Mouse (Mus musculus) CH12F3 (cell line): ENCODE measurements around the gene Krt6b.
"Not testable (repeated sequence)": the region's sequence is repeated elsewhere in the genome, so short reads cannot be mapped to it uniquely, and the experiment has no call there.

Experiments
- in situ Hi-C: fragments of 300-500 bp; cut with MboI; formaldehyde crosslinking; loops from 2 replicates; pipeline ENCODE4 v1.14.3; 2020; ENCODE audit warnings: low sequenced_read_pairs

Krt6b gene

DNA sequence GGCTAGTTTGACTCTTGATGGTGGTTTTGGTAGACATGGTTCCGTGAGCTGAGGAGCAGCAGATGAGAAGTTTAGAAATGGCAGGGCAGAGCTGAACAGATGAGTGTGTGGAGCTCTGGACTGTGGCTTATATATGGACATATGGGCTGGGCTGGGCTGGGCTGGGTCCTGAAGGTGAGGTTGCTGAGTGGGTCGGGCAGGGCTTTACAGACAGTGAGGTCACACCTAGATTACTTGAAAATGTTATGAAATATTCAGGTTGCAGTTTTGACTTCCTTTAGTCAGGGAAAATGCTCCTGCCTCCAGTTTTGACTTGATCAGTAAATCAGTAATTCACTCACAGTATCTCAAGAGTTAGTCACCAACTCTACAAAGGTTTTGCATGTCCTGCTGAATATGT lies at the start of gene Krt6b:
Krt6b (minus strand) TSS at position 101 of the 400 bp plus-strand sequence.
- in situ Hi-C loops = no loop called here

DNA sequence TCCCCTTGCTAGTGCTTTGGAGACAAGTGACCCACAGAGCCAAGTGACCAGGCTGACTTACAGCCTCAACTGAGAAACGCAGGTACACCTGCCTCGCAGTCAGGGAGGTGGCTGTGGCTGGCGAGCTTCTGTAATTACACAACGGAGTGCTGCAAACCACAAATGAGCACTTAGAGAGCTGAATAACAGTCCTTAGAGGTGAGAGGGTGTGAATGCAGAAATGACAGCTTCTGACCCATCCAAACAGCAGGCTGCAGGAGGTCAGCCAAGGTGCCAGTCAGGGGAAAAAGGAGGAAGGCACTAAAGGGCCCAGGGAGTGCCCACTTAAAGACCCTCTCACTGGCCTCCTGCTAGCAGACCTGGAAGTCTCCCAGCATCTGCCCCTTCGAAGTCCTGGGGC lies 44.6 kb upstream of the Krt6b start:
- in situ Hi-C loops = no loop called here

DNA sequence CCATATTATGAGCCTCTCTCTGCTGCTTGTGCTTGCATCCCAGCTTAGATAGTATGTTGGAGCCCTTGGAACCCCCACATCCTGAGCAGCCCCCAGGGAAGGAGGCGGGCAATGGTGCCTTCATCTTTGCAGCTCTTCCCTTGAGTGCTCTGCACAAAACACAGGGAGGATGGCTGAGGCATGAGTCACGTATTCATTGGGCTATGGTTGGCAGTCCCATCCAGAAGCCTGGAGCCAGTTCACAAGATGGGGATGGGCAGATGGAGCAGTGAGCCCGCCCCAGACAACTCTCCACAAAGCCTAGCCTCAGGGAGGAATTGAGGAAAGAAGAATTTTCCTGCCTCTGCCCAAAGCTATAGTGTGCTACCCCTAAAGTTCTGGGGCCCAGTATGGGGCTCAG lies 35.7 kb upstream of the Krt6b start:
- in situ Hi-C loops = no loop called here

DNA sequence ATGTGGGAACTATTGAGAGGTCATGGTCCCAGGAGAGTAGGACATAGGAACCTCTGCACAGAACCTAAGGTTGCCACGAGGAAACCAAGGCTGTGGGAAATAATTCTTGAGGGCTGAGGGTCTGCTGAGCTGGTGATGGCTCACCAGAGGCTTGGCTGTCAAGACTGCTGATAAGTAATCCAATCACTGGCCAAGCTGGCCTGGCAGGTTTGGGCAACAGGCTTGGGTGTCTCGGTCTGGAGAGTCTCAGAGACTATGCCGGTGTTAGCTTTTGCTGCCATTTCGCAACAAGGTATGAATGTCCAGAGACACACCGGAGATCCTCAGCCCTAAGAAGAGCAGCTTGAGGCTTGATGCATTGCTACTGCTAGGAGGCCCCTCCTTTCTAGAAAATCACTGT lies 34.3 kb upstream of the Krt6b start:
- in situ Hi-C loops = no loop called here

DNA sequence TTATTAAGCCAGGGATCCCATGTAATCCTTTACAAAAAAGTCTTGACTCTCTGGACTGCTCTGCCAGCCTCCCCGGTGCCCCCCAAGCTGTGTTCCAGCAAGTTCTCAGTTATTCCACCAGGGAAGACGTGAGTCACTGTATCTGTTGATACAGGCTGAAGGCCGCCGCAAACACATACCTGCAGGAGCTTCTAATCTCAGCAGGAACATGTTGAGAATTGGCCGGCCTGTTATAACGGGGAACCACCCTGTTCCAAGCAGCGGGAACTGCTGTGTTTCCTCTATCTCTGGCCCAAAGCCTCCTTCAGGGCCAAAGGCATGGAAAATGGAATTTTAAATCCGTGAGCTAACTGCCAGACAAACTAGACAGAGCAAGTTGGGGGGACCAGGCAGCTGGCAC lies 33.6 kb upstream of the Krt6b start:
- in situ Hi-C loops = no loop called here

DNA sequence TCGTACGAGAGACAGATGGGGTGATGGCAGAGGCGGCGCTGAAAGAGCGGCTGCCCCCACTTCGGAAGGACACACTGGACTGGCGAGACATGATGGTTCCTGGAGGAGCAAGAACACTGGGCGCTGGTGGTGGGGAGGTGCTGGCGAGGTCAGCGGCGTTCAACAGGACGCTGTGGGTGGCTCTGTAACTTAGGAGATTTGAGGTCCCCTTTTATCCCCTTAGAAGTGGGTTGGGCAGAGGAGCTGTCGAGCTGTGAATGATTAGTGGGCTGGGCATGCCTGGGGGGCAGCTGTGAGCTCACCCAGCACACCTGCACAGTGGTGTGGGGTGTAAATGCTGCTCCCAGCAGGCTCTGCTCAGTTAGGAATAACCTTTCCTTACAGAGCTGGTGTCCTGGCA lies 32.6 kb upstream of the Krt6b start, which contains the start of gene Krt5:
Krt5 (minus strand) TSS at position 179 of the 400 bp plus-strand sequence.
- in situ Hi-C loops = no loop called here

DNA sequence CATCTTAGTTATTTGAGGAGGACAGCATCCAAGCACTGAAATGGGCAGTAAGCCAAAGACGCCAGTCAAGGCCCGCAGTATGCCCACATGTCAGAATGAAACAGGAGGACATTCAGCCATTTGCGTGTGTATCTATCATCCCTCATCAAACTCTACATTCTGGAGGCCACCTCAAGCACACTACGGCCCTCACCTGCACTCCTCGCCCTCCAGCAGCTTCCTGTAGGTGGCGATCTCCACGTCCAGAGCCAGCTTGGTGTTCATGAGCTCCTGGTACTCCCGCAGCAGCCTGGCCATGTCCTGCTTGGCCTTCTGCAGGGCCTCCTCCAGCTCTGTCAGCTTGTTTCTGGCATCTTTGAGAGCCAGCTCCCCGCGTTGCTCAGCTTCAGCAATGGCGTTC lies 28.6 kb upstream of the Krt6b start:
- in situ Hi-C loops = no loop called here

DNA sequence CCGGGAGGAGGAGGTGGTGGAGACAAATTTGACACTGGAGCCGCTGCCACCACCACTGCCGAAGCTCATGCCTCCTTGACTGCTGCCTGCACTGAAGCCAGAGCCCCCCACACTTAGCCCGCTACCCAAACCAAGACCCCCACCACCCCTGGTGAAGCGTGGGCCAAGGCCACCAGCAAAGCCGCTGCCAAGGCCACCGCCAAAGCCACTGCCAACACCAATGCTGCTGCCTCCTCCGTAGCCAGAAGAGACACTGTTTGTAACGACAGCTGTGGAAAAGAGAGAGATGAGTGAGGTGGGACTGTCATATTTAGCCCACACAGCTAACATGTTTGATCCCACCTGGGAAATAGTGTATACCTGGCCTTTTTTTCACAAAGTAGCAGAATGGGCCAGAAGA lies 27.4 kb upstream of the Krt6b start:
- in situ Hi-C loops = no loop called here

DNA sequence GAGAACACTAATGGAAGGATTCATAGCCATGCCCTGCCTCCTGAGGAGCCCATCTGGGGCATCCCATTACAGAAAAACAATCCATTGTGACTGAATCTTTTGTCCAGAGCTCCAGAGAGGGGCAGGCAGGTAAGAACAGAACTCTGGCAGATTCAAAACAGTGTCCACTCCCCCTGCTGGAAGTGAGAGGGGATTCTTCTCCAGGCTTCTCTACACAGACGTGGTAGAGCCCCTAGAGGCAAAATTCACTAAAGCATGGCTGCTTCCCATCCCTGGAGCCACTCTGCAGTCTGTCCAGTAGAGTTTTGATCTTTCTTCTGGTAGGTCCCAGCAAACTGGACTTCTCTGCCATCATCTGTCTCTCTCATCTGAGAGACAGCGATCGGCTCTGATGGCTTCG lies 24.0 kb upstream of the Krt6b start:
- in situ Hi-C loops = no loop called here

DNA sequence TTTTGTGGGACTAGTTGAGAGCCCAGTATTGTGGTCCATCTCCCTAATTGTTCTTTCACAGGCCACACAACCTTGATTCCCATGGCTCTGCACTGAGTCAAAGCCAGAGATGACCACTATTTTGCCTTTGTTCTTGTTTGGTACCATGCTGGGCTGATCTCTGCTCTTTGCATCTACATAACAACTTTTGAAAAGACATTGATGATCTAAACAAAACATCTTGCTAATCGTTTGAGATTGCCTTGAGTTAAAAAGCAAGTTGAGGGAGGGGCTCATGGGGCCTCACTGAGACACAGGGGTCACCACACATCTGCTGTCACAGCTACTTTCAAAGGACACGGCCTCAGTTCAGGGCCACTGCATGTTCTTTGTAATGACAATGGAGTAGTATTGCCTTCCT lies 22.3 kb upstream of the Krt6b start:
- in situ Hi-C loops = no loop called here

DNA sequence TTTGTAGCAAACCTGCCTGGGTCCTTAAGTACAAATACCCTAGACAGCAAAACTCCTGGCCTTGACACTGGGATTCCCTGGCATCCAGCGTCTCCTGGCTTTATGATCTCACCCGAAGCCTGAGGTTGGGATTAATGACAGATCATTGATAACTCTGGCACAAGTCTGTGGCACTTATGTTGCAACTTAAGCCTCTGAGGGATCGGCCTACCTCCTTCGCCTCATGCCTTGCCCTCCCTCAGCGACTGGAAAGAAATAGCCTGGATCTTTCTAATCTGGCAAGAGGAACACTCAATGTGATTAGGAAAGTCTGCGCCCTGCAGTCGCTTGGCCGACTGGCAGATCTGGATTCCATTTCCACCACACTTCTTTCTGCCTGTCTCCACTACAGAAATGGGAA lies 19.8 kb upstream of the Krt6b start:
- in situ Hi-C loops = no loop called here

DNA sequence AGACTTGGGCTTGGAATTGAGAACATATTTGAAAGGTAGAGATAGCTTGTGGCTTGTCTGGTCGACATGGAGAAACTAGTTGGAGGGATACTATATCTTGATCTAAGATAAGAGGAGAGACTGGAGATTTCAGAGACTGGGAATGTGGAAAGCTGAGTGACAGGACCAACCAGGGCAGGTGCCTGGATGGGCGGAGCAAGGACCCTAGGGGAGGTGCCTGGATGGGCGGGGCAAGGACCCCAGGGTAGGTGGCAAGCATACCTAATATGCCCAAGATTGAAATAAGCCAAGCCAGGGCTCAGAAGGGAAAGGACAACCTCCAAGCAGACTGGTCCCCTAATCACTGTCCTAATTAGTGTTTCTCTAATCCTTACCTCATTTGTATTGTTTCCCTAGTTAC lies 19.1 kb upstream of the Krt6b start:
- in situ Hi-C loops = no loop called here

DNA sequence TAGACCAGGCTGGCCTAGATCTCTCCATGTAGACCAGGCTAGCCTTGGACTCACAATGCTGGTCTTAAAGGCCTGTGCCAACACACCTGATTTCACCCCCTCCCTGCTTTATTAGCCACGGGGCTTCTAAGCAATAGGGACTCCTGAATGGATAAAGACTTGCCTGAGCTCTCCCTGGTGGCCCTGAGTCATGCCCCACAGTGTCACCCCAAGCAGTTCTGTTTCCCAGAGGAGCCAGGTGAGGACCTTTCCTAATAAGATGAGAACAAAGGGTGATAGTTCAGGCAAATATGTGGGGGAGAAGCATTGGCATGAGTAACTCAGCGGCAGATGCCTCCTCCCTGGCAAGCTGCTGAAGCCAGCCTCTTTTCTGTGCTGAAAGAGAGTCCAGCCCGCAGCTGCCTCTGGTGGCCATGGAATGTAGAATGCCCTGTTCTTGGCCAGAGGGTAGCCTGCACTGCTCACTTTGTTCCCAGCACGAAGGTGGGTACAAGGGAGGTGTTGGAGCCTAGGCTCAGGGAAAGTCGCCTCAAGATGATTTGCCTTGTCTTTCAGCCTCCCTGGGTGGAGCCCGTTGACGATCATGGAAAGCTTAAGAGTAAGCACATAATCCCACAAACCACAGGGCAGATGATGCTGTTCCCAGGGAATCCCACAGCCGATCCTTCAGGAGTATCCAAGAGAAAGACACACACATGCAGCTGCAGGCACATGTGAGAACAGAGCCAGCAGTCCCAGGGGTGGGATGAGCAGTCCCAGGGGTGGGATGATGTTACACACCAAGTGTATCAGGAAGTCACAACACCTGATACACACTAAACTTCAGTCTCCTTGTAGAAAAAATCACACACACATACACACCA lies 17.5 kb upstream of the Krt6b start:
- in situ Hi-C loops = no loop called here

DNA sequence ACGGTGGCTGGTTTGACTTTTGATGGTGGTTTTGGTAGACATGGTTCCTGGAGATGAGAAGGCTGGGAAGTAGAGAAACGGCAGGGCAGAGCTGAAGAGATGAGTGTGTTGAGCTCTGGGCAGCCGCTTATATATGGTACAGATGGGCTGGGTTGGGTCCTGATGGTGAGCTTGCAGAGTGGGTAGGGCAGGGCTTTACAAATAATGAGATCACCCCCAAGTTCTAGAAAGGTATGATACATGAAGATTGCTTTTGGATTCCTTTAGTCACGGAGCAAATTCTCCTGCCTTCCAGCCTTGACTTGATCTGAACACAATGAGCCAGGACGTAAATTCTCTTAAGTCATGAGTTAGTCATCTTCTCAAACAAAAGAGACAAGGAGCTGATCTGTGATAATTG lies 14.1 kb upstream of the Krt6b start, which contains the start of gene Krt6a:
Krt6a (minus strand) TSS at position 101 of the 400 bp plus-strand sequence.
- in situ Hi-C loops = no loop called here

DNA sequence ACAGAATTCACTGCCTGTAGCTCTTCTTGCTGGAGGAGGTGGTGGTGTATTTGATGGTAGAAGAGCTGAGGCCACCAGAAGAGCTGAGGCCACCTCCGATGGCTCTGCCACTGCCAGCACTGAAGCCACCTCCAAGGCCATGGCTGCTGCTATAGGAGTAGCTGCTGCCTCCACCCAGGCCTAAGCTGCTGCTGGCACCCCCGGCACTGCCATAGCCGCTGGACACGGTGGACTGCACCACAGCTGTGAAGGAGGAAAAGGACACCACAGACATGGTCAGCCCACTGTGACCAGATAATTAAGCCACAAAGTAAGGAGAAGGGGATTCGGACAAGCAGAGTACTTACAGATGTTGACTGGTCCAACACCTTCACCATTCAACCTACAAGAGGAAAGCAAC lies 10.4 kb upstream of the Krt6b start:
- in situ Hi-C loops = not testable (repeated sequence)

DNA sequence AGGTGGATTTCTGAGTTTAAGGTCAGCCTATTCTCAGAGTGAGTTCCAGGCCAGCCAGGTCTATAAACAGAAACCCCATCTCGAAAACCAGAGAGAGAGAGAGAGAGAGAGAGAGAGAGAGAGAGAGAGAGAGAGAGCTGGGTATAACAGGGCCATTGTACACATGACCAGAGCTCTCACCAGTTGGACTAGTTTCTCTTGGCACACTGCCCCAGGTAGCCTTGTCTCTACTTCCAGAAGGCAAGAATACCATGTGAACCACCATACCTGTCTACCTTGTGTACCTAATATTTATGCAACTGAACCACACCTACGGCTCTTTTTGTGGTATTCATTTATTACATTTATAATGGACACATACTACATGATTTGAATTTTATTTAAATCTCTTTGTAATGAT lies 8.1 kb upstream of the Krt6b start:
- in situ Hi-C loops = no loop called here

DNA sequence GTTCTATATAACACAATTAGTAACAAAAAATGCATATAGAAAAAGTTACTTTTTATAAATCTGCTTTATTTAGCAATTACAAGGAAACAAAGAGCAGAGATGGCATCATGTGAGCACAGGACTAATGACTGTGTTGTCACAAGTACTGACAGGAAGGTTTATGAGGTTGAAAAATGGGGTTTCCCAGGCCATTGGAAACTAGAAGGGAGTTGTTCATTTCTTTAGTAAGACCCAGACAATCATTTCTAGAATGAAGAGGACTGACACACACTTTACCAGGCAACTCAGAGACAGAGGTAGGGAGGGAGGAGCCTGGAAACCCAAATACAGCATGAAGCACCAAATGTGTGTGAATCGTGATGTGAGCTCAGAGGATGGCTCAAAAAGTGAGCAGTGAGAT lies 4.1 kb downstream of the Krt6b start:
- in situ Hi-C loops = no loop called here

DNA sequence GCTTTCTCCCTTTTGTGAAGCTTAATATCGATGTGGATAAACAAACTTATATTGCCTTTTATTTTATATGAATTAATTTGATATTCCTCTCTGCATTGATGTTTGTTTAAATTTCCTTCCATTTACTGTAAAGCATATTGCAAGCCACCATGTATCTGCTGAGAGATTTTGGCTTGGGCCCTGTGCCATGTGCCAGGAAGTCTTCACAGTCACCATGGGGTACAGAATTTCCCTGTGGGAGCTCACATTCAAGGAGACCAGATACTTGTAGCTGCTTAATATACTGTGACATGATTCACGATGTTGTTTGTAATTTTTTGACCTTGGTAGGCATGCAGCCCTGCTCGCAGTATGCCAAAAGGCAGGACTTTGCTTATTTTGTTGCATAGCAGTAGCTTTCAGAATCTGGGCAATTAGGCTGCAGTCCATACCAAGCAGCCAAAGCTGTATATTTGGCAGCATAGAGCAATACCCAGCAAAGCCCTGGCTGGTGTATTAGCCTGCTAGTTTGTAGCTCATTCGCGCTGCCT lies 27.3 kb downstream of the Krt6b start:
- in situ Hi-C loops = no loop called here

DNA sequence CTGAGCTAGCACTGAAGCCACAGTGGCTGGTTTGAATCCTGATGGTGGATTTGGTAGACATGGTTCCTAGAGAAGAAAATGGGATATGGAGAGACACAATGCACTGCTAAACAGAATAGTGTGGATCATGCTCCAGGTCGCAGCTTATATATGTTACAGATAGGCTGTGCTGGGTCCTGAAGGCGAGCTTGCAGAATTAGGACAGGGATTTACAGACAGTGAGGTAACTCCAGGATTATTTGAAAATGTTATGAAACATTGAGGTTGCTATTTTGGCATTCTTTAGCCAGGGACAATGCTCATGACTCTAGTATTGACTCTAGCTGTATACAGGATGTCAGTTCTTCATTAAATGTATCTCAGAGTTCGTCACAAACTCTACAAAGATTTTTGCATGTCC lies 32.8 kb downstream of the Krt6b start, which contains the start of gene Gm5478:
Gm5478 (minus strand) TSS at position 101 of the 400 bp plus-strand sequence.
- in situ Hi-C loops = no loop called here

DNA sequence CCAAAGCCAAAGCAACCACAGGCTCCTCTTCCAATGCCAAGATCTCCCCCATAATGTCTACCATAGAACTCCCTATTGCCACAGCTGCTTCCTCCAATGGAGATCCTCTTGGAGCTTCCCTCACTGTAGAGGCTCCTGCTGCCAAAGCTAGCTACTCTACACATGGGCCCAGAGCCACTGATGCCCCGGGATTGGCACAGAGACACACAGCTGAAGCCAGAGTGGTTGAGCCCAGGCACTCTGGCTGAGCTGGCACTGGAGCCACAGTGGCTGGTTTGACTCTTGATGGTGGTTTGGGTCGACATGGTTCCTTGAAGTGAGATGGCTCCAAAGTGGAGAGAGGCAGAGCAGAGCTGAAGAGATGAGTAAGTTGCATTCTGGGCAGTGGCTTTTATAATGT lies 52.2 kb downstream of the Krt6b start, which contains the start of gene Gm5414:
Gm5414 (minus strand) TSS at position 305 of the 400 bp plus-strand sequence.
- in situ Hi-C loops = no loop called here
